Mouse (Mus musculus): ENCODE results near the gene Boll.

The Boll gene

GRCm38 (mm10) chr1:55205808-55206327 is 157.4 kb downstream of the Boll start:
- no peak for DNase-seq (ENCODE audit: low spot score)

GRCm38 (mm10) chr1:55201850-55202752 is 161.2 kb downstream of the Boll start:
- DNase-seq (ENCODE audit: low spot score), result no peak

- no peak for DNase-seq (ENCODE audit: low spot score)
Measured at GRCm38 (mm10) chr1:55198719-55199118, 164.6 kb downstream of the Boll start.

All from spleen, adult 12 weeks (tissue).